Mouse (Mus musculus) megakaryocyte, embryonic 14.5 days (primary cell): ENCODE data around the gene Inip.

ENCODE experiments used
- FLI1 ChIP-seq: IDR thresholded peaks from 2 replicates; pipeline ENCODE4 v1.6.1; 2012; ENCODE audit warnings: low read length, inconsistent platforms, mixed read lengths
- GATA1 ChIP-seq: IDR thresholded peaks from 3 replicates; pipeline ENCODE4 v1.6.1; 2012; ENCODE audit warnings: mixed read lengths, low read length, inconsistent platforms, borderline replicate concordance

- no peak for TF ChIP-seq GATA1
- no peak for TF ChIP-seq FLI1
Observed at GRCm38 (mm10) chr4:59739321-59739720, 62.1 kb downstream of the Inip start.
